Mouse (Mus musculus) ES-Bruce4 (cell line): Measurements from ENCODE around the gene Cct2.

Source experiments
- CTCF ChIP-seq: IDR thresholded peaks from one replicate; pipeline ENCODE4 v1.8.1; 2011; ENCODE audit warnings: low read depth, low read length
- EP300 ChIP-seq: IDR thresholded peaks from 2 replicates; pipeline ENCODE4 v1.6.1; 2011; ENCODE audit warnings: low read depth, low read length; ENCODE audit not compliant: insufficient read depth
- POLR2A ChIP-seq: IDR thresholded peaks from one replicate; pipeline ENCODE4 v1.8.1; 2011; ENCODE audit warnings: low read length; ENCODE audit not compliant: insufficient read depth

DNA sequence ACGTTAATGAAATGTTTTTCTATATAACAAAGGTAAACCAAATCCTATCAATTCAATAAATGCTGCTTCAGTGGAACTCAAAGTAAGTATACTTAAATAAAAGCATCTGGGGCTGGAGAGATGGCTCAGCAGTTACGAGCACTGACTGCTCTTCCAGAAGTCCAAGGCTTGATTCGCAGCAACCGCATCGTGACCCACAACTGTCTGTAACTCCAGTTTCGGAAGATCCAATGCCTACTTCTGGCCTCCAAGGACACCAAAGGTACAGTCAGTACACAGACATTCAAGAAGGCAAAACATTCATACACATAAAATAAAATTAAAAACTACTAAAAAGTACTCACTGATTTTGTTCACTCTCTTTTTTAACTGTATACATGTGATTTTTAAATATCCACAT is 32.5 kb upstream of the Cct2 start:
- TF ChIP-seq EP300 (no peak), CTCF (no peak), POLR2A (no peak)
